Mouse (Mus musculus) cerebellum, adult 11 months (tissue): ENCODE data around the gene Tor2a.
A peak's percentile ranks its signal among the peaks of the same experiment; 100 is the strongest.

ENCODE experiments used
- DNase-seq: peaks from one replicate; pipeline ENCODE4 v3.0.0; 2022

Gene Tor2a

GRCm38 (mm10) chr2:32757056-32757845, at the start of gene Tor2a:
Tor2a (plus strand) TSS chr2:32757234.
- DNase-seq: peak; percentile 94

- DNase-seq: no peak
Measured at GRCm38 (mm10) chr2:32708643-32709042, 48.4 kb upstream of the Tor2a start.

GRCm38 (mm10) chr2:32709521-32710137, 47.4 kb upstream of the Tor2a start:
- no peak for DNase-seq

GRCm38 (mm10) chr2:32710425-32710824, 46.6 kb upstream of the Tor2a start:
- DNase-seq: no peak

GRCm38 (mm10) chr2:32711301-32712056, 45.6 kb upstream of the Tor2a start:
- no peak for DNase-seq

- DNase-seq: peak; percentile 66
Measured at GRCm38 (mm10) chr2:32712108-32712551, 44.9 kb upstream of the Tor2a start.

- DNase-seq: peak; percentile 95
Measured at GRCm38 (mm10) chr2:32712586-32712933, 44.5 kb upstream of the Tor2a start.

- DNase-seq: peak; percentile 93
Measured at GRCm38 (mm10) chr2:32712934-32713817, 43.9 kb upstream of the Tor2a start, which contains the start of gene Cdk9. Cdk9 (minus strand) TSS chr2:32713076.

- DNase-seq: peak; percentile 38
Measured at GRCm38 (mm10) chr2:32714117-32714986, 42.7 kb upstream of the Tor2a start.

GRCm38 (mm10) chr2:32714987-32715425, 42.0 kb upstream of the Tor2a start:
- no peak for DNase-seq

- no peak for DNase-seq
Measured at GRCm38 (mm10) chr2:32718761-32719160, 38.3 kb upstream of the Tor2a start.

- no peak for DNase-seq
Measured at GRCm38 (mm10) chr2:32720053-32720452, 37.0 kb upstream of the Tor2a start.

- DNase-seq: no peak
Measured at GRCm38 (mm10) chr2:32720681-32721229, 36.3 kb upstream of the Tor2a start, which contains the start of gene Sh2d3c. Sh2d3c (plus strand) TSS chr2:32721055.

GRCm38 (mm10) chr2:32722046-32722445, 35.0 kb upstream of the Tor2a start:
- no peak for DNase-seq

- DNase-seq: no peak
Measured at GRCm38 (mm10) chr2:32722581-32722980, 34.5 kb upstream of the Tor2a start.

- no peak for DNase-seq
Measured at GRCm38 (mm10) chr2:32724149-32724548, 32.9 kb upstream of the Tor2a start.

GRCm38 (mm10) chr2:32724832-32725790, 31.9 kb upstream of the Tor2a start:
- no peak for DNase-seq

GRCm38 (mm10) chr2:32727435-32727834, 29.6 kb upstream of the Tor2a start:
- peak; percentile 83 for DNase-seq

- no peak for DNase-seq
Measured at GRCm38 (mm10) chr2:32728463-32728862, 28.6 kb upstream of the Tor2a start.

GRCm38 (mm10) chr2:32729547-32729946, 27.5 kb upstream of the Tor2a start:
- no peak for DNase-seq
